Mouse (Mus musculus): ENCODE measurements at regions not wholly inside any gene's neighbourhood (a gene's known extent, or its start where the extent isn't known, plus 50 kb on each side); places are given as distances from the start of the nearest gene placed in this dataset.

GRCm38 (mm10) chr19:56039091-56040004, 247.6 kb upstream of the Habp2 start:
- DNase-seq (ENCODE audit: low spot score in 2 of 2): no peak

- DNase-seq (ENCODE audit: low spot score in 2 of 2): no peak
Measured at GRCm38 (mm10) chr19:56041930-56042329, 245.0 kb upstream of the Habp2 start.

- peak; percentile 32 to 67 for DNase-seq (ENCODE audit: low spot score in 2 of 2)
Measured at GRCm38 (mm10) chr19:56046784-56047390, 240.1 kb upstream of the Habp2 start.

- DNase-seq (ENCODE audit: low spot score in 2 of 2): no peak
Measured at GRCm38 (mm10) chr19:56054186-56054585, 232.8 kb upstream of the Habp2 start.

- no peak for DNase-seq (ENCODE audit: low spot score in 2 of 2)
Measured at GRCm38 (mm10) chr19:56056397-56056796, 230.5 kb upstream of the Habp2 start.

GRCm38 (mm10) chr19:56061882-56062540, 224.9 kb upstream of the Habp2 start:
- no peak for DNase-seq (ENCODE audit: low spot score in 2 of 2)

- DNase-seq (ENCODE audit: low spot score in 2 of 2): no peak
Measured at GRCm38 (mm10) chr19:56063099-56063498, 223.8 kb upstream of the Habp2 start.

GRCm38 (mm10) chr19:56065730-56066129, 221.2 kb upstream of the Habp2 start:
- no peak for DNase-seq (ENCODE audit: low spot score in 2 of 2)

- no peak for DNase-seq (ENCODE audit: low spot score in 2 of 2)
Measured at GRCm38 (mm10) chr19:56068165-56068564, 218.8 kb upstream of the Habp2 start.

- no peak for DNase-seq (ENCODE audit: low spot score in 2 of 2)
Measured at GRCm38 (mm10) chr19:56068854-56069253, 218.1 kb upstream of the Habp2 start.

- DNase-seq (ENCODE audit: low spot score in 2 of 2): no peak
Measured at GRCm38 (mm10) chr19:56069266-56069665, 217.7 kb upstream of the Habp2 start.

GRCm38 (mm10) chr19:56071340-56071739, 215.6 kb upstream of the Habp2 start:
- no peak for DNase-seq (ENCODE audit: low spot score in 2 of 2)

- no peak for DNase-seq (ENCODE audit: low spot score in 2 of 2)
Measured at GRCm38 (mm10) chr19:56076128-56076527, 210.8 kb upstream of the Habp2 start.

GRCm38 (mm10) chr19:56077491-56077890, 209.4 kb upstream of the Habp2 start:
- no peak for DNase-seq (ENCODE audit: low spot score in 2 of 2)

- DNase-seq (ENCODE audit: low spot score in 2 of 2): no peak
Measured at GRCm38 (mm10) chr19:56086413-56087083, 200.4 kb upstream of the Habp2 start.

- DNase-seq (ENCODE audit: low spot score in 2 of 2): no peak
Measured at GRCm38 (mm10) chr19:56087127-56087526, 199.8 kb upstream of the Habp2 start.

- DNase-seq (ENCODE audit: low spot score in 2 of 2): peak in 1 of 2 experiments; percentile 42
Measured at GRCm38 (mm10) chr19:56089795-56090375, 197.1 kb upstream of the Habp2 start.

- DNase-seq (ENCODE audit: low spot score in 2 of 2): no peak
Measured at GRCm38 (mm10) chr19:56091581-56091980, 195.4 kb upstream of the Habp2 start.

GRCm38 (mm10) chr19:56095873-56096272, 191.1 kb upstream of the Habp2 start:
- DNase-seq (ENCODE audit: low spot score in 2 of 2): no peak

GRCm38 (mm10) chr19:56099725-56100124, 187.2 kb upstream of the Habp2 start:
- no peak for DNase-seq (ENCODE audit: low spot score in 2 of 2)

Data from gastrocnemius, postnatal 4 days (tissue).